Mouse (Mus musculus) heart, embryonic 15.5 days (tissue): ENCODE measurements around the gene Zc4h2. TPM values are rescaled to one million over a fixed set of nuclear protein-coding genes. Genes with fewer than 3 reads are reported as not detected.
A peak's percentile ranks its signal among the peaks of the same experiment; 100 is the strongest.

ENCODE experiments used
- ATAC-seq: fragments of 200-750 bp; cut with Nextera tagmentation; replicated peaks from 2 replicates; pipeline ENCODE4 v1.8.0; 2017; ENCODE audit warnings: low read depth, moderate TSS enrichment; ENCODE audit not compliant: insufficient number of reproducible peaks, insufficient read depth, low FRiP score
- H3K27ac ChIP-seq: fragments of 300-500 bp; sonication (generic); 2 replicates; pipeline ENCODE4 v1.5.1; 2015; ENCODE audit warnings: mild to moderate bottlenecking, inconsistent platforms
- H3K27me3 ChIP-seq: fragments of 300-500 bp; sonication (generic); 2 replicates; pipeline ENCODE4 v1.6.1; 2015; ENCODE audit warnings: inconsistent platforms
- H3K36me3 ChIP-seq: fragments of 300-500 bp; sonication (generic); 2 replicates; pipeline ENCODE4 v1.6.1; 2015; ENCODE audit warnings: mild to moderate bottlenecking, inconsistent platforms
- H3K4me1 ChIP-seq: fragments of 300-500 bp; sonication (generic); replicated peaks from 2 replicates; pipeline ENCODE4 v1.6.1; 2015; ENCODE audit warnings: inconsistent platforms
- H3K4me2 ChIP-seq: fragments of 300-500 bp; sonication (generic); 2 replicates; pipeline ENCODE4 v1.6.1; 2015; ENCODE audit warnings: inconsistent platforms, mild to moderate bottlenecking, moderate library complexity
- H3K4me3 ChIP-seq: fragments of 300-500 bp; sonication (generic); 2 replicates; pipeline ENCODE4 v1.5.1; 2015; ENCODE audit warnings: mild to moderate bottlenecking, inconsistent platforms
- H3K9ac ChIP-seq: fragments of 300-500 bp; sonication (generic); 2 replicates; pipeline ENCODE4 v1.6.1; 2015; ENCODE audit warnings: mild to moderate bottlenecking, inconsistent platforms
- H3K9me3 ChIP-seq: fragments of 300-500 bp; sonication (generic); replicated peaks from 2 replicates; pipeline ENCODE4 v1.6.1; 2016; ENCODE audit warnings: inconsistent platforms
- WGBS: fragments of 180-500 bp; shearing (Covaris S2); methylation state at CpG from one replicate; pipeline ENCODE4 v1.1.7; 2015; ENCODE audit warnings: mixed read lengths; 5-methylcytosine and 5-hydroxymethylcytosine counted together
- polyA plus RNA-seq: library from polyadenylated mRNA; unstranded; fragments of >200 nt; fragmentation: Nextera tagmentation; extraction: Ambion mirVana; gene quantifications from 2 replicates; pipeline ENCODE4 v1.2.1, GENCODE M21; 2015

The Zc4h2 gene
- 6.2 and 7.6 TPM in 2 replicates for polyA plus RNA-seq

- Histone ChIP-seq H3K9ac (peak within 1 kb of the TSS; percentile 40), H3K4me2 (peak within 1 kb of the TSS; percentile 59), H3K4me3 (peak within 1 kb of the TSS; percentile 59), H3K27me3 (no peaks in the 10 kb centered on the region), H3K4me1 (no peaks in the 10 kb centered on the region), H3K27ac (peak within 1 kb of the TSS; percentile 16; the same call in 1 of the 2 replicates), H3K36me3 (no peaks in the 10 kb centered on the region), H3K9me3 (no peaks in the 10 kb centered on the region)
- peak; percentile 91 for ATAC-seq
- 12% methylated on average over 7 of the region's 7 CpGs for WGBS
Measured at GRCm38 (mm10) chrX:95657804-95658599, at the start of gene Zc4h2. TSS of gene Zc4h2 (minus strand) at chrX:95658509.

GRCm38 (mm10) chrX:95687119-95687518, 28.8 kb upstream of the Zc4h2 start:
- no peaks in the 10 kb centered on the region for H3K27me3 ChIP-seq
- no peak for ATAC-seq
- no peaks in the 10 kb centered on the region for H3K9me3 ChIP-seq
- H3K4me1 ChIP-seq: no peaks in the 10 kb centered on the region
- H3K4me2 ChIP-seq: no peak overlapping the region
- WGBS: 59% methylated on average over 1 of the region's 1 CpGs
- no peaks in the 10 kb centered on the region for H3K36me3 ChIP-seq
- no peak overlapping the region for H3K4me3 ChIP-seq
- no peak overlapping the region for H3K27ac ChIP-seq
- H3K9ac ChIP-seq: no peak overlapping the region

GRCm38 (mm10) chrX:95682206-95682605, 23.9 kb upstream of the Zc4h2 start:
- no peaks in the 10 kb centered on the region for H3K36me3 ChIP-seq
- no peaks in the 10 kb centered on the region for H3K27me3 ChIP-seq
- no peak overlapping the region for H3K9ac ChIP-seq
- no peak overlapping the region for H3K4me3 ChIP-seq
- no peaks in the 10 kb centered on the region for H3K9me3 ChIP-seq
- no peak for ATAC-seq
- no peak overlapping the region for H3K4me2 ChIP-seq
- H3K4me1 ChIP-seq: no peaks in the 10 kb centered on the region
- WGBS: 45% methylated on average over 1 of the region's 1 CpGs
- H3K27ac ChIP-seq: no peak overlapping the region

GRCm38 (mm10) chrX:95658600-95659084, 333 bp upstream of the Zc4h2 start:
- Histone ChIP-seq H3K9me3 (no peaks in the 10 kb centered on the region), H3K4me2 (peak overlapping the region; percentile 59), H3K36me3 (no peaks in the 10 kb centered on the region), H3K9ac (peak overlapping the region; percentile 40), H3K4me1 (no peaks in the 10 kb centered on the region), H3K27me3 (no peaks in the 10 kb centered on the region), H3K27ac (peak overlapping the region; percentile 16; the same call in 1 of the 2 replicates), H3K4me3 (peak overlapping the region; percentile 59)
- WGBS: 15% methylated on average over 12 of the region's 12 CpGs
- ATAC-seq: no peak

GRCm38 (mm10) chrX:95600609-95601008, 57.7 kb downstream of the Zc4h2 start:
- H3K27me3 ChIP-seq: no peaks in the 10 kb centered on the region
- no peak overlapping the region for H3K9ac ChIP-seq
- 43% methylated on average over 5 of the region's 5 CpGs for WGBS
- H3K4me1 ChIP-seq: no peaks in the 10 kb centered on the region
- no peak overlapping the region for H3K4me3 ChIP-seq
- no peaks in the 10 kb centered on the region for H3K9me3 ChIP-seq
- no peak for ATAC-seq
- no peak overlapping the region for H3K27ac ChIP-seq
- no peaks in the 10 kb centered on the region for H3K36me3 ChIP-seq
- H3K4me2 ChIP-seq: no peak overlapping the region

Other genes with a start within 250 kb of the Zc4h2 start
- 5.6 and 6.9 TPM in 2 replicates for gene Amer1, start 213.6 kb downstream of the Zc4h2 start, polyA plus RNA-seq
- 3.0 and 4.3 TPM in 2 replicates for gene Asb12, start 100.5 kb downstream of the Zc4h2 start, polyA plus RNA-seq
- not detected in 2 replicates for gene Pfn5, start 100.4 kb downstream of the Zc4h2 start, polyA plus RNA-seq
- 1.0 and 1.5 TPM in 2 replicates for gene Zc3h12b, start 53.2 kb upstream of the Zc4h2 start, polyA plus RNA-seq